Mouse (Mus musculus) NIH3T3 (cell line): ENCODE results near the gene Blvrb.

ENCODE experiments used
- DNase-seq: peaks from one replicate; pipeline ENCODE4 v3.0.0-alpha.2; 2012; ENCODE audit warnings: low read depth

Gene Blvrb

DNA sequence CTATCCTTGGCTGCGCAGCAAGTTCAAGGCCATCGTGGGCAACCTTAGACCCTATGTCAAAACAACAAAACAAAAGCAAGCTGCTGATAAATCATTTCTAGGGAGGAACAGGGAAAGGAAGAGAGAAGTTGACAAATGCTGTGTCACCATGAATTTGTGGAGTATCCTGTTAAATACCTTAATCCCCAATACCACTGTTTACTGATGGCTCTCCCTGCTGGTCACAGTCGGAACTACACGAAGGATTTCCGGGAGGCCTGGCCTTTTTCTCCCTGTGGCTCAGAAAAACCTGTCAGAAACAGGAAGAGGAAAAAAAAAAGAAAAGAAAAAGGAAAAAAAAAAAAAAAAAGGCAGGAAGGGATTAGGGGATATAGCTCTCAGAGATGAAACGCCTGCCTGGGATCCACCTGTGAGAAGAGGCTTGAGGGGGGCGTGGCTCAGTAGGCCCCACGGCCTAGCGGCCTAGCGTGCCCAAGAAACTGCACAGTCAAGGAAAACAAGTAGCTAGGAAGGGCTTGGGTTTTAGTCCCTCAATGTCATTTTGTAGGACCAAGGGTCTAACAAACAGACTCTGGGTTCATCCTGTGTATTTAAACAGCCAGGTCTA, 1.6 kb downstream of the Blvrb start:
- peak; percentile 91 for DNase-seq

DNA sequence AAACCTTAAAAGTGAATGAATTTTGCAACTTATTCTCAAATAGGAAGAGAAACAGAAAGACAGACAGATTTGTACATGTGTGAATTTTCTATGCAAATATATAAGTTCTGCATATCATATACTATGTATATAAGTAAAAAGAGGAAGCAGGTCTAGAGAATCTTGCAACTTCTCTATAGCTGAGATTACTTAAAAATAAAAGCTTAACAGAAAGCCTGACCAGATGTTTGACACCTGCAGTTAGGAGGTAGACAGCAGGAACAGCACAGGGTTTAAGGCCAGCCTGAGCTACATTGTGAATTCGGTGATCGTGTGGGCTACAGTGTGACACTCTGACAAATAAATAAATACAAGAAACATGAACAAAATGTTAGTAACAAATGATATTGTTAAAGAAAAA, 3.6 kb downstream of the Blvrb start:
- no peak for DNase-seq

DNA sequence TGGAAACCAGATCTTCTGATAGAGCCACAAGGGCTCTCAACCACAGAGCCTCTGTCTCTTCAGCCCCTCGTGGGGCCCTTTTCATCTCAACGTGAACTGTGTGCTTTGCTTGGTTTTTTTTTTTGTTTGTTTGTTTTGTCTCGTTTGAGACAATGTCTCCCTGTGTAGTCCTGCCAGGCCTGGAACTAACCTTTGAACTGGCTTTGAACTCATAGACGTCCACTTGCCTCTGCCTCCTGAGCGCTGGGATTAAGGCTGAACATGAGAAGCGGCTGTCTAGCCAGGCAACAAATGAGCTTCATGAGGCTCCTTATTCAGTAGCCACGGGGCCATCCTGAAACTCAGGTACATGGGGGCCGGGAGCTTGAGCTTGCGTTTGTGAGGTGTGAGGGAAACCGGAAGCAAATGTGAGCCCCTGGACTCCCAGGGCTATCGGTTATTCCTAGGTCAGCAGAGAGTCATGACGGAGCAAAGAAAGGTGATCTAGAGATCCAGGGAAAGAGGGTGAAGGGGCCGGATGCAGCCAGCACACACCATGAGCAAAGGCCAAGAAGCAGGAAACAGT, 4.5 kb downstream of the Blvrb start:
- DNase-seq = no peak

DNA sequence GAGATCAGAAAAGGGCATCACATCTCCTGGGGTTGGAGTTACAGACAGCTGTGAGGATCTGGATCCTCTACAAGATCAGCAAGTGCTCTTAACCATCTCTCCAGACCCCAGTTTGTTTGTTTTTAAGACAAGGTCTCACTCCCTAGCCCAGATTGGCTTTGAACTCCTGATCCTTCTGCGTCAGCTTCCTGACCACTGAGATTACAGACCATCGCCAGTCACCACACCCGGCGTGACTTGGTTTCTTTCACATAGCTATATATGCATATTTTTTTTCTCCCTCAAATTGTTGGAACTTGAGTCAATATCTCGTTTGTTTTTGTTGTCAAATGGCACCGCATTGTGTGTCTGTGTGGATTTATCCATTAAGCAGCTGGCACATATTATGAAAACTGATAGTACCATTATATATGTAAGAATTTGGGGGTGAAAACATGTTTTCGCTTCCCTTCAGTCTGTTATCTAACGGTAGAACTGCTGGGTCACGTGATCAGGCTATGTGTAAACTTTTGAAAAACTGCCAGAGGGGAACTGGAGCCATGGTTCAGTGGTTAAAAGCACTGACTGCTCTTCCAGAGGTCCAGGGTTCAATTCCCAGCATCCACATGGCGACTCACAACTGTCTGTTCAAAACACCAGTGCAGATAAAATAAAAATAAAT, 6.8 kb downstream of the Blvrb start:
- DNase-seq = peak; percentile 51

- no peak for DNase-seq
Observed at GRCm38 (mm10) chr7:27455273-27455672, 7.5 kb downstream of the Blvrb start.

DNA sequence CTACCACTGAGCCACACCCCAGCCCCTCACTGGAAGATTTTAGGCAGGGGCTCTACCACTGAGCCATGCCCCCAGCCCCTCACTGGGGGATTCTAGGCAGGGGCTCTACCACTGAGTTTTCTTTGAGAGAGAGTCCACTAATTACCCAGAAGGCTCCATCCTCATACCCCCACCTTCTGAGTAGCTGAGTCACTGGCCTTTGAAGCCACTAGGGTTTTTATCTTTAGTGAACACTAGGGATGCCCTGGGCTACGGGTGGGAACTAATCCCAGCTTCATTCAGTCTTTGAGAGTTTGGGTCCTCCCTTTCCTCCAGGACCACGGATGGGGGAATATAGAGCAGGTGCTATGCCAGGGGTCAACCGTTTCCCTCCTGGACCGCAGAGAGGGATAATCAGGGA, 10.8 kb downstream of the Blvrb start:
- no peak for DNase-seq

GRCm38 (mm10) chr7:27459640-27460039, 11.9 kb downstream of the Blvrb start:
- DNase-seq = no peak

- no peak for DNase-seq
Observed at GRCm38 (mm10) chr7:27460477-27460876, 12.7 kb downstream of the Blvrb start.

GRCm38 (mm10) chr7:27467648-27468047, 19.9 kb downstream of the Blvrb start:
- peak; percentile 40 for DNase-seq

GRCm38 (mm10) chr7:27471390-27472120, 23.8 kb downstream of the Blvrb start:
- no peak for DNase-seq

GRCm38 (mm10) chr7:27472596-27472995, 24.8 kb downstream of the Blvrb start:
- peak; percentile 44 for DNase-seq

- peak; percentile 100 for DNase-seq
Observed at GRCm38 (mm10) chr7:27473156-27473834, 25.5 kb downstream of the Blvrb start, which contains the start of gene Sertad3. TSS of gene Sertad3 (plus strand) at chr7:27473768.

DNA sequence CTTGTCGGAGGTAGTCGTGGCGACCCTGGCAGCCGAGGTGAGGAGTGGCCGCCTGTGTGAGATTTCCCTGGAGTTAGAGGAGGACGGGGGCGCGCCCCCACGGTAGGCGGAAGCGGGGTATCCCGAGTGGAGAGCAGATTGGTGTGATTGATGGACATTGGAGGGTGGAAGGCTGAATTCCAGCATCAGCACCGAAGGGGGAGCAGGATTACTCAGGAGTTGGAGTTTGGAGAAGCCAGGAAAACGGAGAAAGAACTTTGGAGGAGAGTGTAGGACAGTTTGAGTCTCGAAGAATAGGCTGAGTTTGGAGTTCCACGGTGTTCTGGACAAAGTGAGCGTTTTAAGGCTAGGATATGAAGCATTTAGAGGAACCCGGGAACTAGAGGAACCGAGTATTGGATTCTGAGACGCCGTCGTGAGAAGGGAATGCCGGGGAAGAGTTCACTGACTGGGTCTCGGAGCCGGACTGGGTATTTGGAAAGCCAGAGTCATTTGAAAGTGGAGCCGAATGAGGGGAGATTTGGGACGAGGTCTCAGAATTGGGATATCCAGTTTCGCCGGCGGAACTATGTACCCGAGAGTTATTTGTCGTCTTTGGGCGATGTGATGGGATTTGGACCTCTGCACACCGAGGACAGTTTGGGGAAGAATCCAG, 26.2 kb downstream of the Blvrb start:
- no peak for DNase-seq

DNA sequence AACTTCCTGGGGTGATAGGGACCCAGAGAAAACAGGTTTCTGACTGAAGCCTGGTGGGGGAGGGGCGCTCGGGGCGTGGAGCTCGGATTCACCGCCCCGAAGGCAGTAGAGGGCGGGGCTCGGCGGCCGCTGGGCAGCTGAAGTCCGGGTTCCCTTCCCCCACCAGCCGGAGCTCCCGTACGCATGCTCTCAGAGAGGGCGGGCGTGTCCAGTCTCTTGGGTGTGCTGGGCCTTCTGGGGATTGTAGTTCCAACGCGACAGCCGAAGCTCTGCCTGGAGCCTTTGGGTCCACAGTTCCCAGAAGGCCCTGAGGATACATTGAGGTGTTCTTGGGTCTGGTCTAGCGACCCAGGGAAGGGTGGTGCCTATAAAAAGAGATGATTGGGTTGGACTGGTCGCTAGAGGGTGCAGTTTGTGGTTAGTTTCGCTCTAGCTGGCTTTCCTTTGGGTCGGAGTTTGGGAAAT, 26.7 kb downstream of the Blvrb start:
- peak; percentile 99 for DNase-seq

DNA sequence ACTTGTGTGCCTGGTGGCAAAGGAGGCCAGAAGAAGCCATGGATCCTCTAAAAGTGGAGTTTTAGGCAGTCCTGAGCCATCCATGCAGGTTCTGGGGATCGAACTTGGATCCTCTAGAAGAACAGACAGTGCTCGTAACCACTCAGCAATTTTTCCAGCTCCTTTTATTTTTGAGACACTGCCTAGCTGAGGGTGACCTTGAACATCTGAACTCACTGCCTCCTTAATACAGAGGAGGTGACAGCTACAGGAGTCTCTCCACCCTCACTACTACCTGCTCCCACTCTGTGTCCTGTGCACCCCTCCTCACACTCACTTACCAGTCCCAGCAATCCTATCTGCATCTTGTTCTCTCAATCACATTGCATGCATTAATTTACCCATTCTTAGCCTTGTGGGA, 27.8 kb downstream of the Blvrb start:
- DNase-seq = no peak

DNA sequence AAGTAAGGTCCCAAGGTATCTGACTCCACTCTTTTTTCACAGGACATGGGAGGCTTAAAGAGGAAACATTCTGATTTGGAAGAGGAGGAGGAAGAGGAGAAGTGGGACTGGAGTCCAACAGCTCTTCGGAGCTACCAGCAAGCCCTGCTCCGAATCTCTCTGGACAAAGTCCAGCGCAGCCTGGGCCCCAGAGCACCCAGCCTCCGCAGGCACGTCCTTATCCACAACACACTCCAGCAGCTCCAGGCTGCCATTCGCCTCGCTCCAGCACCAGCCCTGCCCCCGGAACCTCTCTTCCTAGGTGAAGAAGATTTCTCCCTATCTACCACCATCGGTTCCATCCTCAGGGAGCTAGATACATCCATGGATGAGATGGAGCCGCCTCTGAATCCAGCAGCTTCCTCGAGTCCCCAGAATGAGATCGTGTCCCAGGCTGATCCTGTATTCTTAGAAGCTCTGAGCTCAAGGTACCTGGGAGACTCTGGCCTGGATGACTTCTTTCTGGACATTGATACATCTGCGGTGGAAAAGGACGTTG, 28.4 kb downstream of the Blvrb start:
- no peak for DNase-seq

- no peak for DNase-seq
Observed at GRCm38 (mm10) chr7:27478561-27478960, 30.8 kb downstream of the Blvrb start.

- DNase-seq = no peak
Observed at GRCm38 (mm10) chr7:27479750-27480149, 32.0 kb downstream of the Blvrb start.

DNA sequence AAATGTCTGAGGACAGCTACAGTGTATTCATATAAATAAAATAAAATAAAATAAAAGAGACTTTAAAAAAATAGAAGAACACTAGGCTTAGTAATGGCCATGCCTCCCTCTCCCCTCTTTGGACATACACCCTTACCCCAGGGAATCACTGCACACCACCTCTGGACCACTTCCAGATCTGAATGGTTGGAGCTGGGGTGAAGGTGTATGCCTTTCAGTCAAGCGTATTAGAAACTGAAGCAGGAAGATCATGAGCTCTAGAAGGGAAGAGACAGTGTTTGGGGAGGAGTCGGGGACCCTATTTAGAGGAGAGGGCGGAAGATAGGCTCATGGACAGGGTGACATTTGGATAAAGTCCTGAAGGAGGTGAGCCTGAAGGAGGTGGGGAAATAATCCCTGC, 32.7 kb downstream of the Blvrb start:
- DNase-seq = peak; percentile 30

GRCm38 (mm10) chr7:27480927-27481626, 33.3 kb downstream of the Blvrb start:
- DNase-seq = peak; percentile 75

GRCm38 (mm10) chr7:27481627-27481969, 33.8 kb downstream of the Blvrb start:
- peak; percentile 98 for DNase-seq
